In the genomic region with DNA sequence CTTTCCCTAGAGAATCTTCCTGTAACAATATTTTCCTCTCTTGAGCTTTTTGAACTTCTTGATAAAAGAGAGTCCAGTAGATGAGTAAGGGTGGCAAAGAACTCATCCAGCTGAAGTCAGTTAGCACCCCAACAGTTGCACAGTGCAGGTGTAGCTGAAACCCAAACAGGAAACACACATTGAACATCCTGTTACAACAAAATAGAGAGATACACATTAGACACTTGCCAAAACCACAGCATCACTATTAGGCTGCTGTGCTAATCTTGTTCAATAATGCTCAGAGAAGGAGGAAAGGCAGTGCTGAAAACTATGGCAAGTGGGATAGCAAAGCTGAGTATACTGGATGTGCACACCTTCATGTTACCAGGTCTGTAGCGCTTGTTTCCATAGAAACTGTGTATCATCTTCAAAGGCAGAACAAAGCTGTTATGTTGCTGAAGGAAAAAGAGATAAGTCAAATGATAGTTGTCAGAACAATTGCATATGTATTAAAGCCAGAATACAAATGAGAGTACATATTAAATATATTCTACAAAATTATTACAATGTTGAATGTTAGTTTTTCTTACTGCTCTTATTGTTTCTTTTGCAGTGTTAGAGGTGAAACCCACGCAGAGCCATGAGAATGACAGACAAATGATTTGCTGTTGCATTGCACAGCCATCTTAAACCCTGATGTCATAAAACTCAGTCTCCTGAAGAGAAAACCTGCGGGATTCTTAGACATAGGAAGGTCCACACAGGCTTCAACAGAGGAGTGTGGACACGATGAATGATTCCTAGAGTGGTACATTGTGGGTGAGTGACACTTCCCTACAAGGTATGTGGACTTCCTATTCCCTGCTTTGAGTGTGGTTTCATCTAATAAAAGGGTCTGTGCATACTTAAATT, we compare ENCODE assay signal across 22 mouse cellular contexts. TPM values are rescaled to one million over a fixed set of nuclear protein-coding genes. Genes with fewer than 3 reads are reported as not detected.
DNase-seq lines count a peak whose midpoint lies in the region; ATAC-seq and TF ChIP-seq lines count a peak whose summit lies in the region.
"Had no signal": no experiment of that assay in that cellular context is flagged by ENCODE, and none has a peak within 500 bp of the region (broad histone marks: within the 10 kb centered on the region; RNA-seq: fewer than 3 reads in every experiment).

No protein-coding gene starts in this region.

- no peaks in the 10 kb centered on the region for H3K27me3 ChIP-seq in forebrain, embryonic 14.5 days (replicated peaks; ENCODE audit: control insufficient read depth, insufficient read depth, low read length)
- no peaks in the 10 kb centered on the region for H3K27me3 ChIP-seq in forebrain, embryonic 10.5 days (ENCODE audit: poor library complexity, severe bottlenecking)
- no peaks in the 10 kb centered on the region for H3K27me3 ChIP-seq in spleen, adult 2 months (ENCODE audit: control insufficient read depth, insufficient read depth, low read length)
- H3K27me3 ChIP-seq: forebrain, embryonic 13.5 days; liver, embryonic 13.5 days; lung, embryonic 15.5 days; megakaryocyte, embryonic 14.5 days had no signal

- peak; percentile 22 for DNase-seq in forebrain, embryonic 14.5 days (ENCODE audit: low spot score)
- DNase-seq in forebrain, embryonic 10.5 days (ENCODE audit: extremely low spot score, low spot score), result no peak
- no peak for DNase-seq in spleen, adult 2 months (ENCODE audit: low read depth in 1 of 2, low spot score in 2 of 2)
- DNase-seq in spleen, postnatal 10 days (ENCODE audit: low spot score in 2 of 2), result no peak
- DNase-seq in naive thymus-derived CD4-positive, alpha-beta T cell, adult 2 months (ENCODE audit: low read depth), result peak; percentile 73
- DNase-seq in thymus, postnatal 4 days, result peak; percentile 27
- DNase-seq in kidney, adult 11 months, result no peak
- no peak for DNase-seq in layer of hippocampus, adult 2 months (ENCODE audit: low spot score in 2 of 2)
- DNase-seq: cerebellum, adult 8-10 months; gastrocnemius, postnatal 25 days; heart, postnatal 10 days; kidney, adult 8-10 months; kidney, postnatal 14 days; layer of hippocampus, adult 9-11 months; liver, embryonic 13.5 days; right cerebral cortex, postnatal 14 days; spleen, adult 18-20 months had no signal

- no peak for ATAC-seq in forebrain, embryonic 14.5 days
- ATAC-seq: forebrain, embryonic 13.5 days had no signal

- no peak overlapping the region for H3K4me3 ChIP-seq in forebrain, embryonic 14.5 days (ENCODE audit: low read depth, low read length)
- no peak overlapping the region for H3K4me3 ChIP-seq in forebrain, embryonic 10.5 days
- no peak overlapping the region for H3K4me3 ChIP-seq in spleen, adult 2 months (ENCODE audit: extremely low read depth, insufficient read depth, insufficient read length)
- no peak overlapping the region for H3K4me3 ChIP-seq in layer of hippocampus, adult 2 months
- H3K4me3 ChIP-seq: forebrain, embryonic 13.5 days; heart, embryonic 10.5 days; left cerebral cortex, adult 2 months; liver, embryonic 13.5 days; lung, embryonic 15.5 days; megakaryocyte, embryonic 14.5 days had no signal

- TF ChIP-seq CTCF in spleen, adult 2 months (IDR thresholded peaks at IDR 0.05; ENCODE audit: extremely low read depth, insufficient read depth, insufficient read length, insufficient replicate concordance), result no peak
- TF ChIP-seq CTCF in layer of hippocampus, adult 2 months (conservative IDR thresholded peaks at IDR 0.05), result no peak

- no peaks in the 10 kb centered on the region for H3K4me1 ChIP-seq in forebrain, embryonic 14.5 days (ENCODE audit: control insufficient read depth, insufficient read depth, low read length)
- H3K4me1 ChIP-seq in forebrain, embryonic 10.5 days, result no peaks in the 10 kb centered on the region
- H3K4me1 ChIP-seq in spleen, adult 2 months (ENCODE audit: control insufficient read depth, insufficient read depth, insufficient read length), result peaks cover 10% of the 10 kb centered on the region; the same call in 1 of the 2 replicates
- H3K4me1 ChIP-seq: forebrain, embryonic 13.5 days; heart, embryonic 10.5 days; lung, embryonic 15.5 days had no signal

- WGBS in forebrain, embryonic 14.5 days, result 90% methylated on average over 4 of the region's 4 CpGs
- WGBS in forebrain, embryonic 10.5 days, result 85% methylated on average over 4 of the region's 4 CpGs
- 77% methylated on average over 4 of the region's 4 CpGs for WGBS in spleen, adult 2 months

- H3K9ac ChIP-seq in forebrain, embryonic 14.5 days (ENCODE audit: low read length), result no peak overlapping the region
- H3K9ac ChIP-seq: forebrain, embryonic 13.5 days; liver, embryonic 13.5 days; lung, embryonic 15.5 days had no signal

- H3K36me3 ChIP-seq in forebrain, embryonic 14.5 days (ENCODE audit: control insufficient read depth, insufficient read depth, low read length), result no peaks in the 10 kb centered on the region
- no peaks in the 10 kb centered on the region for H3K36me3 ChIP-seq in forebrain, embryonic 10.5 days (replicated peaks)
- no peaks in the 10 kb centered on the region for H3K36me3 ChIP-seq in spleen, adult 2 months (ENCODE audit: control insufficient read depth, insufficient read depth, low read length)
- H3K36me3 ChIP-seq: heart, embryonic 10.5 days; liver, embryonic 13.5 days; lung, embryonic 15.5 days had no signal

- H3K27ac ChIP-seq in forebrain, embryonic 14.5 days (ENCODE audit: low read depth, low read length), result no peak overlapping the region
- H3K27ac ChIP-seq in forebrain, embryonic 10.5 days, result no peak overlapping the region
- H3K27ac ChIP-seq in spleen, adult 2 months (ENCODE audit: insufficient read depth, low read length), result peak overlapping the region; percentile 29; the same call in 1 of the 2 replicates
- H3K27ac ChIP-seq in layer of hippocampus, adult 2 months, result no peak overlapping the region
- H3K27ac ChIP-seq: forebrain, embryonic 13.5 days; heart, embryonic 10.5 days; left cerebral cortex, adult 2 months; liver, embryonic 13.5 days; lung, embryonic 15.5 days had no signal

- H3K9me3 ChIP-seq in forebrain, embryonic 14.5 days (replicated peaks; ENCODE audit: control insufficient read depth, low read length), result no peaks in the 10 kb centered on the region
- no peaks in the 10 kb centered on the region for H3K9me3 ChIP-seq in forebrain, embryonic 10.5 days
- H3K9me3 ChIP-seq: forebrain, embryonic 13.5 days; heart, embryonic 10.5 days; liver, embryonic 13.5 days; lung, embryonic 15.5 days had no signal

- no peak overlapping the region for H3K4me2 ChIP-seq in forebrain, embryonic 14.5 days (ENCODE audit: low read length)
- H3K4me2 ChIP-seq: forebrain, embryonic 13.5 days; liver, embryonic 13.5 days; lung, embryonic 15.5 days had no signal

- no peak for TF ChIP-seq POLR2A in spleen, adult 2 months (IDR thresholded peaks at IDR 0.05; ENCODE audit: low read depth, low read length)

RNA-seq across cellular contexts. Expression of a gene that starts 23.9 kb away (rescaled TPM):
- 2.3 and 2.4 TPM in 2 replicates for polyA plus RNA-seq in forebrain, embryonic 14.5 days (2014; fragmentation: Nextera tagmentation; extraction: Ambion mirVana)
- 6.1 and 6.4 TPM in 2 replicates for polyA plus RNA-seq in forebrain, embryonic 10.5 days (2016; fragmentation: Nextera tagmentation; extraction: Ambion mirVana)
- 23.5 and 24.3 TPM in 2 replicates for polyA plus RNA-seq in spleen, adult 2 months (2012; rRNA removed)
- total RNA-seq in layer of hippocampus, adult 2 months (2021), result 10 to 100 TPM; 25.9 to 28.6 TPM

Comparison
In these comparisons a context has a peak if more than half of its experiments do, and no peak if none do; other contexts are left out.
1. DNase-seq: peak in forebrain, embryonic 14.5 days (single experiment), naive thymus-derived CD4-positive, alpha-beta T cell, adult 2 months (single experiment) and thymus, postnatal 4 days (single experiment); none in forebrain, embryonic 10.5 days (single experiment), spleen, adult 2 months (0 of 2), spleen, postnatal 10 days (0 of 2), kidney, adult 11 months (single experiment) and layer of hippocampus, adult 2 months (0 of 2).